Mouse (Mus musculus) left cerebral cortex, adult 18-20 months (tissue): ENCODE data around the gene Vmn1r93. TPM values are rescaled to one million over a fixed set of nuclear protein-coding genes. Genes with fewer than 3 reads are reported as not detected.
"Not testable (repeated sequence)": the region's sequence is repeated elsewhere in the genome, so short reads cannot be mapped to it uniquely, and the experiment has no call there.

Source experiments
- DNase-seq, 2 experiments: peaks; one replicate each; pipeline ENCODE4 v3.0.0; 2021 to 2022; ENCODE audit warnings: low spot score in 2 of 2, mixed read lengths in 1 of 2
- long read RNA-seq, 2 experiments: library from polyadenylated mRNA; stranded (forward); transcript quantifications; one replicate each; pipeline ENCODE4 v2.0.0; 2021
- total RNA-seq, 2 experiments: library from RNA; stranded (reverse); gene quantifications; 2 replicates each; pipeline ENCODE4 v1.2.3; 2021

Gene Vmn1r93
- not detected for total RNA-seq
- long read RNA-seq, experiment 1: 0 reads
- long read RNA-seq, experiment 2: 0 reads

DNA sequence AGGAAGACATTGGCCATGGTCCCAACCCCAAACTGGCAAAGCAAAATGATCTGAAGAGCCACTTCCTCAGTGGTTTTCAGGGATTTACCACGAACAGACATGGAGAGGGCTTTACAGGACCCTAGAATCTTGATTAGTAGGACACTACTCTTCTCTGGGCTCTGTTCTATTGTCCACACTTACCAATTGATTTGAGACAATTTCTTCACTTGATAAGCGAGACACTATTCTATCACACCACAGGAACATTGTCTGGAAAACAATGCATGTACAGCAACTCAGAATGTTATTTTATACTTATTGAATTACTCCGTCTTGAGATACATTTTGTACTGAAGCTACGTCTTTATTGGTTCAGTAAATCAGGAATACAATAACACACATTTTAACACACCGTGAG is at the start of gene Vmn1r93:
Vmn1r93 (minus strand) TSS at position 101 of the 400 bp plus-strand sequence.
- not testable (repeated sequence) for DNase-seq

- not testable (repeated sequence) for DNase-seq
Measured at GRCm38 (mm10) chr7:20168277-20168676, 29.4 kb upstream of the Vmn1r93 start, which contains the start of gene Vmn1r94. Gene Vmn1r94 (minus strand): TSS chr7:20168377.

GRCm38 (mm10) chr7:20122479-20122878 is 16.4 kb downstream of the Vmn1r93 start, which contains the start of gene Gm16442:
Gene Gm16442 (minus strand): TSS chr7:20122579.
- DNase-seq: not testable (repeated sequence)

GRCm38 (mm10) chr7:20099380-20099779 is 39.5 kb downstream of the Vmn1r93 start, which contains the start of gene Vmn1r91:
Gene Vmn1r91 (plus strand): TSS chr7:20099680.
- DNase-seq: not testable (repeated sequence)

Other genes starting within 250 kb of the Vmn1r93 start
- 10 to 100 TPM; 13.0 to 15.7 TPM for gene Pvr, start 217.9 kb downstream of the Vmn1r93 start, total RNA-seq
- not detected for gene Igsf23, start 188.3 kb downstream of the Vmn1r93 start, total RNA-seq
- not detected for gene Ceacam20, start 173.7 kb downstream of the Vmn1r93 start, total RNA-seq
- not detected for gene Nlrp9b, start 147.6 kb downstream of the Vmn1r93 start, total RNA-seq
- not detected for gene Vmn1r91, start 39.4 kb downstream of the Vmn1r93 start, total RNA-seq
- gene Gm16442, start 16.5 kb downstream of the Vmn1r93 start, total RNA-seq: not detected
- gene Vmn1r94, start 29.3 kb upstream of the Vmn1r93 start, total RNA-seq: not detected
- not detected for gene Vmn1r95, start 54.6 kb upstream of the Vmn1r93 start, total RNA-seq
- gene Gm6164, start 66.5 kb upstream of the Vmn1r93 start, total RNA-seq: not detected
- gene Gm4498, start 94.7 kb upstream of the Vmn1r93 start, total RNA-seq: not detected
- not detected for gene Gm5890, start 123.7 kb upstream of the Vmn1r93 start, total RNA-seq
- gene Gm4133, start 195.0 kb upstream of the Vmn1r93 start, total RNA-seq: not detected
- gene Gm5728, start 236.3 kb upstream of the Vmn1r93 start, total RNA-seq: not detected